Mouse (Mus musculus) adrenal gland, postnatal 36 days (tissue): ENCODE measurements around the gene Cd33. TPM values are rescaled to one million over a fixed set of nuclear protein-coding genes. Genes with fewer than 3 reads are reported as not detected.
A peak's percentile ranks its signal among the peaks of the same experiment; 100 is the strongest.

ENCODE experiments used
- DNase-seq, 2 experiments: peaks; one replicate each; pipeline ENCODE4 v3.0.0; 2021; ENCODE audit warnings: mixed read lengths in 1 of 2
- long read RNA-seq, 2 experiments: library from polyadenylated mRNA; stranded (forward); transcript quantifications; one replicate each; pipeline ENCODE4 v2.0.0; 2021; ENCODE audit warnings: borderline sequencing depth in 2 of 2
- total RNA-seq, 2 experiments: library from RNA; stranded (reverse); gene quantifications; 2 replicates each; pipeline ENCODE4 v1.2.3; 2021

Cd33 gene
- 1 to 10 TPM; 2.2 to 3.7 TPM for total RNA-seq
- long read RNA-seq, experiment 1: 0 reads
- long read RNA-seq, experiment 2, partial matches to known transcripts: 0 of 1 reads
- long read RNA-seq, experiment 2, other reads (novel, unspliced or antisense): 1 of 1 reads

GRCm38 (mm10) chr7:43544225-43544977, at the start of gene Cd33:
Cd33 (minus strand) TSS chr7:43544428.
- DNase-seq: no peak

- no peak for DNase-seq
These were observed 40.6 kb upstream of the Cd33 start for GRCm38 (mm10) chr7:43584790-43585189.

DNA sequence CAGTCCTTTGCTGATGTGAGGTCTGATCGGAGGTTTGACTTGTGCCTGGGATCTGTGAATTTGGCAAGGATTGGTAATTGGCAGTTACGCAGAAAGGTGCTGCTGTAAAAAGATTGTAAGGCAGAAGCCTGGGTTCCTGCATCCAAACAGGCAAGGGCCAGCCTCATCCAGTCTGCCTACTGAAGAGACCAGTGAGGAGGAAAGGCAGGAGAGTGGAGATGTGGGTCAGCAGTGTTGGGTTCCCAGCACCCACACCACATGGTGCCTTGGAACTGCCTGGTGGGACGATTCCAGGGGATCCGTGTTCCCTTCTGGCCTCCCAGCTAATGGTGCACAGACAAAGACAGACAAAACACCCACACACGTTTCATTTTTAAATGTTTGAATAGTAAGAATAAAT, 36.3 kb upstream of the Cd33 start:
- no peak for DNase-seq

- DNase-seq: peak; percentile 94 to 95
These were observed 35.4 kb upstream of the Cd33 start, which contains the start of gene Zfp719 for GRCm38 (mm10) chr7:43579440-43580171. Zfp719 (plus strand) TSS chr7:43579610.

DNA sequence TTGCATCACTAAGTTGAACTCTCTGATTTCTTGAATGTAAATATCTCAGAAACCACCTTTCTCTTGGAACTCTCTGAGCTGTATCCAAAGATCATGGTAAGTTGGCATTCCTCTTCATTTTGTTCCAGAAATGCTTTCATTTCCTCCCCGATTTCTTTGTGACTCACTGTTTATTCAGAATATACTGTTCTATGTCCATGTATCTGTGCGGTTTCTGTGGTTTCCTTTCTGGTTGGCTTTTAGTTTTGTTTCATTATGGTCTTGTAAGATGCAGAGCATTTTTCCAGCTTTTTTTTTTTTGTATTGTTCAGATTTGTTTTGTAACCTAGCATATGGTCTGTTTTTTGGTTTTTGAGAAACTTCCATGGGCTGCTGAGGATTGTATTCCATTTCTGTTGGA, 27.0 kb upstream of the Cd33 start:
- DNase-seq: no peak

- no peak for DNase-seq
These were observed 19.1 kb upstream of the Cd33 start for GRCm38 (mm10) chr7:43563300-43563699.

DNA sequence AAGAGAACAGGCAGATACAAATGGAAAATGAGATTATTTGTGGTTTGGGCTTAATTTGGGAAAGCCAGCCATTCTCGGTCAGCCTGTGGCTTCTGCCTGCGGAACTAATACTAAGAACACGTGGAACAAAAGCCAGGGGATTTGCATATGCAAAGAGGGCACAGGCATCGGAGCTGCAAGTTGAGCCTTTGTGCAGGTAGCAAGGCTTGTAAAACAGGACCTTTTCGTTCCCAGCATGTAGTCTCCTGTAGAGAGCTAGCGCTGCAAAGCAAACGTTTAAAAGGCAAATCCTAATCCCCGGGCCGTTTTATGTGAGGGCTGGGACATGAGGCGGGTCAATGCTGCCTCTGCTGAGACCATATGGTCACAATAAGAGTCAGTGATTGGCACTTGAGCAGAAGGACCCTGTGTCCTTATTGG, 18.4 kb upstream of the Cd33 start:
- peak in 1 of 2 experiments; percentile 11 for DNase-seq

GRCm38 (mm10) chr7:43562006-43562633, 17.9 kb upstream of the Cd33 start, which contains the start of gene Zfp658:
Zfp658 (plus strand) TSS chr7:43562256.
- peak; percentile 89 for DNase-seq

- DNase-seq: no peak
These were observed 12.7 kb upstream of the Cd33 start for GRCm38 (mm10) chr7:43556901-43557300.

- DNase-seq: no peak
These were observed 11.1 kb upstream of the Cd33 start for GRCm38 (mm10) chr7:43555351-43555750.

DNA sequence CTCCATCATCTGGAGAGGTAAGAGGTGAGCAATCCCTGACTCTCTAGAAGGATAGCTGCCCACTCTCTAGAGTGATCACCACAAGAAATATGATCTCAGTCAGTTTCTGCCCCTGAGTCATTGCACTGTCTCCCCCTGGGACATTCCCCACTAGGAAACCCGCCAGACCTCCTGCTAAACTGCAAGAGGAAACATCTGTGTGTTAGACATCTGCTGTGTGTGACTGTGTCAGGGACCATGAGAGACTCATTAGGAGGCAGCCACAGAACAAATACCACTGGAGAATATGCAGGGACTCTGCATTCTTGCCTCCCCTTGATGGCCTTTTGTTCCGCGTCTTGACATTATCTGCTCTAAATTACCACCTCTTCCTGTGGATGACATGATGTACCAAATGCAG, 10.3 kb upstream of the Cd33 start:
- no peak for DNase-seq

GRCm38 (mm10) chr7:43553153-43553552, 8.9 kb upstream of the Cd33 start:
- no peak for DNase-seq

DNA sequence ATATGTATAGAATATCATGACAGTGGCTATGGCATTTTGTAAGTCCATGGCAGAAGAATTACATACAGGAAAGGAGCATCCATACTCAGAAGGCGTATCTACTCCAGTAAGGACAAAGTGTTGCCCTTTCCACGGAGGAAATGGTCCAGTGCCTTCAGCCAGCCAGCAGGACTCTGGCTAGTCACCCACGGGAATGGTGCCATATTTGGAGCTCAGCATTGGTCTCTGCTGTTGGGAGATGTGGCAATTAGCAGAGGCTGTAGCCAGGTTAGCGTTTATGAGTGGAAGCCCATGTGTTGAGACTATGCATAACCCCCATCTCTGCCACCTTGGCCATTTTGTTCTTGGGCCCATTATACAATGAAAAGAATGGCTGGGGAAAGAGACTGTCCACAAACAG, 4.0 kb upstream of the Cd33 start:
- no peak for DNase-seq

DNA sequence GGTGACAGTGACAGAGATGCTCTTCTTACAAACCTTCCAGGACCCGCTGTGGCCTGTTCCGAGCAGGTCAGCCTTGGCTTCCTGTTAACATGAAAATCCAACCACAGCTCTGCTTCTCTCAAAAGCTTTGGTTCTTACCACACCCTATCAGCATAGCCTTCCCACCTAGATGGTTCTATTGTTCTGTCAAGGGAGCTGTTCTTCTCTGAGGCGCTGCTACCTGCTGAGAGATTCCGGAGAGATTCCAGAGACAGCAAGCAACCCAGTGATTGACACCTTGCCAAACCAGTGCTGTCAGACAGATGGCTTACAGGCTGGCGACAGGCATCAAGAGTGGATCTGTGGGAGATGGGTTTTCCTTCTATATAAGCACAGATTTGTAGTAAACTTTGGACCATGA, 3.4 kb upstream of the Cd33 start:
- DNase-seq: no peak

- no peak for DNase-seq
These were observed 1.7 kb upstream of the Cd33 start for GRCm38 (mm10) chr7:43545656-43546545.

DNA sequence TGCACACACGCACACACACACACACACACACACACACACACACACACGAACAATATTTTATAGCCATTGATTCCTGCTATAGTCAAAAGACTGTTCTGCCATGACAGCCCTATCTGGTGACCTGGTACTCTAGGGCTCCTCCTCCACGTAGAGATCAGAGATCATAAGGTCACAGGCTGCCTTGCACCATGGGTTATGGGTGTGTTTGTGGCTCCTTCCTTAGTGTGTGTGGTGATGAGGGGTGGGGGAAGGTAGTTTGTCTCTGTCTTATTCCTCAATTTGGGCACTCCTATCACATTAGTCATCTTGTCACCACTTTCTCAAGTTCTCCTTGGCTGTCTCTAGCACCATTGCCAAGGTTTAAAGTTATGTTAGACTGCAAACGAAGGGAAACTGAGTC, 5.7 kb downstream of the Cd33 start:
- no peak for DNase-seq

DNA sequence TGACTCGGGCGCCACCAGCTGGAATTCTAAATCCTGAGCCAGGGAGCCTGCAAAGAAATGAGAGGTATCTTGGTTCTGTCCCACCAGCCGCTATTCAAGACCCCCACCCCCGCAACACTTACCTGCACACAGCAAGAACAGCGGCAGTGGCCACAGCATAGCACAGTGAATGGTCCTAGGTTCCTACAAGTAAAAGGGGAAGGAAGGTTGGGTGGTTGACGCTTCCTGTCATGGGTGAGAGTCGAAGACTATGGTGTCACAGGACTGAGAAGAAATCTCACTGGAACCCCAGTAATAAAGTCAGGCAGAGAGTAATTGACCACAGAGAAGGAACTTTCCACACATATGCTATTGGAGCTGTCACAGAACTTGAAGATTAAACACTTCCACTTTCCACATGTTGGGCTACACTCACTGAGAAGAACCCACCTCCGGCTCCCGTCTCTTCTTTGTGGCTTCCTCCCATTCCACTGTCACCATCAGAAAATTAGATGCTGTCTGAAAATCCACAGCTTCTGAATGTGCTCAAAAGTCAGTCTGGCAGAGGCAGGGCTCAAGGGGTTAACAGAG, 11.2 kb downstream of the Cd33 start:
- no peak for DNase-seq

- DNase-seq: no peak
These were observed 13.9 kb downstream of the Cd33 start for GRCm38 (mm10) chr7:43530216-43530785.

GRCm38 (mm10) chr7:43525313-43525712, 18.9 kb downstream of the Cd33 start:
- DNase-seq: peak in 1 of 2 experiments; percentile 6

DNA sequence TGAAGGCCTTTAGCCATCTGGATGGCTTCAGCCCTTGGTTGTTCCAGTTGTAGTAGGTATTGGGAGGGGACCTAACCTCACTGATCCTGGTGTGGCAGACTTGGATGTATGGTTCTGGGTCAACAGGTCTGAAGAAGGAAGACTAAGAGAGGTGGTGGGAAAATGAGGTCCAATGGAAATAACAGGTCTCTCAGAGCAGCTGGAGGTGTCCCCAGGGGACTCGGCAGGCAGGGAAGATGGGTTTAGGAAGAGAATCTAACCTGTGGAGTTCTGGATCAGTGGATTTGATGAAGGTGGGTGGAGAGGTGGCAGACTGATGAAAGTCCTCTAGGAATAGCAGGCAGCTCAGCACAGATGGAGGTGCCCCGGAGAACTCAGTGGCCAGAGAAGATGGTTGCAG, 21.5 kb downstream of the Cd33 start:
- no peak for DNase-seq

DNA sequence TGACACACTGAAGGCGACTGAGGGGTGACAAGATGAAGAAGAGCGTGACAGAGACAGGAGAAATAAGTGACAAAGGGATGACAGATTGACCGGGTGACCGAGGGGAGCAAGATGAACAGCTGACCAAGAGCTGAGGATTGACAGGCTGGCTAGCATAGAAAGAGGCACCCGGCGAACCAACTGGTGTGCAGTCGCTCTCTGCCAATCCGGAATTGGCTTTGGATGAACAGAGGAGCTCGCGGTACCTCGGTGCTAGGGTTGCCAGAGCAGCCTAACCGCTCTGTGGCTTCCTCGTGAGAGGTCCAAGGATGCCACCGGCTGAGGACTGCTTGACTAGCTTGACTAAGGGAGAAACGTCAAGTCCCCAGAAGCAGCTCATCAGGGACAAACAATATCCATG, 25.9 kb downstream of the Cd33 start:
- DNase-seq: no peak
